Mouse (Mus musculus): ENCODE results near the gene Zfp687.

- TF ChIP-seq POLR2A (IDR thresholded peaks at IDR 0.05; ENCODE audit: borderline replicate concordance, low read depth, low read length) (no peak), CTCF (IDR thresholded peaks at IDR 0.05; ENCODE audit: low read depth, low read length) (no peak)
Measured at GRCm38 (mm10) chr3:95047914-95048313, 32.7 kb upstream of the Zfp687 start.
